Mouse (Mus musculus): ENCODE results near the gene Sike1.

Gene Sike1

DNA sequence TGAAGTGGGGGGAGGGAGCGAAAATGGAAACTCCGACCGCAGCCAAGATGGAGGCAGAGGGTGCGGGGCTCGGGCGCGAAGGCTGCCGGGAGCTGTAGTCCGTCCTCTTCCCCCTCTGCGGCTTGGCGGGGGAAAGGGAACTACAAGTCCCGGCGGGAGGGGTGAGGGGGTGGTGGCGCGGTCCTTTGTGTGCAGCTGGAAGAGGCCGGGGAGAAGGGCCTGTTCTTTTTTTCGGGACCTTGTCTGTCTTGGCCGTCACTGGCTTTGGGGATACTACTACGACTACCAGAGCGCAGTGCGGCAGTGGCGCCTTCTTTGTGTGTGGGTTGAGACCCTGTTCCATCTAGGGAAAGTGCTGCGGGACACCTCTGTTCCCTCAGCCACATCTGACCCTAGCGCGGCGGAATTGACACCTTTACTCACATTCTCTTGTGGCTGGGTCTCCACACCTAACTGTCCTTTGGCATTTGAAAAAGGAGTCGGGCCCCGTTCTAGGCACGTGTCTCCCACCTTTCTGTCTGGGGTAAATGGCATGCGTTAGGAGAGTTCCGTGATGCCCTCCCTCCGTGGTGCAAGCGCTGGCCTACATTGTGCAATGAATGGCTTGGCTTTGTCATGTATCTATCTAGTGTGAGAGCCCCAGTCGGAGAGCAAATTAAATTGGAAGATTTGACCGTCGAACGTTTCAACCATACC lies 25.6 kb downstream of the Sike1 start:
- DNase-seq (ENCODE audit: inconsistent age in 2 of 2, low spot score in 1 of 2): peak; percentile 94 to 97

DNA sequence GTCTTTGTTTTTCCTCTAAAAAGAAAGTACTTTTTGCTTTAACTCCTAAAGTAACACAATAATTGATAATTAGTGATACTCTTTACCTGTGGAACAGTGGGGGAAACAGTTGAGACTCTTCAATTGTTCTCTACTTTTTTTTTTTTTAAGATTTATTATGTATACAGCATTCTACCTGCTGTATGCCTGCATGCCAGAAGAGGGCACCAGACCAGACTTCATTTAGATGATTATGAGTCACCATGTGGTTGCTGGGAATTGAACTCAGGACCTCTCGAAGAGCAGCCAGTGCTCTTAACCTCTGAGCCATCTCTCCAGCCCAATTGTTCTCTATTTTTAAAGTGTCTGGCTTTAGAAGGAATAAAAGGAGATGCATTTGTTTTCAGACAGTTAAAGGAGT lies 30.7 kb downstream of the Sike1 start:
- no peak for DNase-seq (ENCODE audit: inconsistent age in 2 of 2, low spot score in 1 of 2)

DNA sequence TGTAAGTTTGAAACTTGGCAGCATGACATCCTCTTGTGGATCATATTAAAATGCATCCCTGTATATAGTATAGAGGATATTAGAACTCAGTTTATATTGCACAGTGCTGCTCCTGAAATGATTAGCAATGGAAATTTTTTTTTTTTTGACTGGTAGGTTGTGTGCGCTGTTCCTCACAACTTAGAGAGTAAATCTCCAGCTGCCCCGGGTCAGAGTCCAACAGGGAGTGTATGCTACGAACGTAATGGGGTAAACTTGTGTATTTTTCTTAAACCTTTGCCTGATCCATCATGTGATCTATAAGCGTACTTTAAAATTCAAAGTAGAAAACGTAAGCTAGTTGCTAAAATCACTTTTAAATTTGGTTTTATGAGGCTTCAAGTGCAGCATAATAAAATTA lies 44.8 kb downstream of the Sike1 start:
- no peak for DNase-seq (ENCODE audit: inconsistent age in 2 of 2, low spot score in 1 of 2)

DNA sequence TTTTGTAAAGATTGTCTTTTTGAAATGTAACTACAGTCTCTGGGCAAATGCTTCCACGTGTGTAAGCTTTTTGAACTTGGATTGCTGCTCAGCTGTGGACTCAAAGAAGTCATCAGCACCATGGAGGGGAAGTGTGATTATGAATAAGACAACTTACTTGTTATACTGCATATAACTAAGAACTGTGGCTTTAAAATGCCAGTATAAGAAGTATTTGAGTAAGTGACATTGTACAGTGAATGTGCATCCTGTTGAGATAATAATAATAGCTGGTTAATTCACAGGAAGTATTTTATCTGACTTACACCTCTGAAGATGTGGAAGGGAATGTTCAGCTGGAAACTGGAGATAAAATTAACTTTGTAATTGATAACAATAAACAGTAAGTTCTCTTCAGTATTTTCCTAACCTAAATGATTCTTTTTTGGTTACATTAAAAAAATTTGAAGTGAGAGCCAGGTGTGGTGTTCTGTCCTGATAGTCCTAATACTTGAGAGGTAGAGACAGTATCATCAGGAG lies 45.4 kb downstream of the Sike1 start:
- no peak for DNase-seq (ENCODE audit: inconsistent age in 2 of 2, low spot score in 1 of 2)

DNA sequence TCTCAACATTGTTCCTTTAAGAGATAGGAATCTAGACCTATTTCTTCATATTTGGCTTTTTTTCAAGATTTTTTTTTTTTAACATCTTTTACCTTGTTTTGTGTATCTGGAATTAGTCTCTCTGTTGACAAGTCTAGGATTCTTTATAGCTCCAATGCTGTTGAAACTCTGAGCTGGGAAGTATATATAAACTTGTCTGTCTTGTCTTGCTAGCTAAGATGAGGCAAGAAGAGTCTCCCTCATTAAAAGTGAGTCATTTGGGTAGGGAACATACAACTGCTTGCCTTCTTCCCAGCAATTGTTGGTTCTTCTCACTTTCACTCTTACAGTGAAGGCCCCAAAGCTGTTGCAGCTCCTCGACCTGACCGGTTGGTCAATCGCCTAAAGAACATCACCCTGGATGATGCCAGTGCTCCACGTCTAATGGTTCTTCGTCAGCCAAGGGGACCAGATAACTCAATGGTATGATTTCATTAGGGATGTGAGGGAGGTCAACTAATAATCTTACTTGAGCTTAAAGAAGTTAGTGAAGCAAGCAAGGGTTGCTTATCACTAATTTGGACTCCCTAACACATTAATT lies 60.6 kb downstream of the Sike1 start:
- DNase-seq (ENCODE audit: inconsistent age in 2 of 2, low spot score in 1 of 2): no peak

DNA sequence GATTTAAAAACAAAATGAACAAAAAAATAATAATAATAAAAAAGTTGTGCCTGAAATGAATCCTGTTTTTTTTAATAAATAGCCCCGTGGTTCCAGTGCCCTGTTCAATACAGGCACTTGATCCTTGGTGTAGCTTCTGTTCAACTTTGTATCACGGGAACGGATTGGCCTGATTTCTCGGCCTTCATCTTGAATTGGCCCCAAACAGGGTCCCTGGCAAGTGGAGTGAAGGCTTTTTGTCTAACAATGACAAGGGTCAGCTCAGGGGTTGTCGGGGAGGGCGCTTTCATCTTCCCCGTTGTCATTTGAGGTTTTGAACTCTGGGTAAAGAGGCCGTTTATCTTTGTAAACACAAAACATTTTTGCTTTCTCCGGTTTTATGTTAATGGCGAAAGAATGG lies 62.2 kb downstream of the Sike1 start:
- DNase-seq (ENCODE audit: inconsistent age in 2 of 2, low spot score in 1 of 2): no peak

Data from adrenal gland, adult (tissue).